In the genomic region with DNA sequence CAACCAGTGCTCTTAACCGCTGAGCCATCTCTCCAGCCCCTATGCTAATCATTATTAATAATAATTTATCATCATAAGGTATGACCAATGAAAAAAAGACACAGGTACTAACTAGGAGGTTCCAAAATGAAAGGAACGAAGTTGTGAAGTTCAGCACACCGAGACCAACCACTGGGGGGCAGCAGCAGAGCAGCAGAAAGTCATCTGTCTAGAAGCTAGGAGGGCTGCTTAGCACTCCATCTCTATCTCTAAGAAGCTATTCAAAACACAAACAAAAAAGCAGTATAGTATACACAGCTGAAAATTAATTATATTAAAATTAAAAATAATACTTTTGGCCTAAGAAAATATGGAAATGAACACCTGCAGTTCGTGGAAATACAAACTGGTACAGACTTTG, we compare ENCODE assay signal across 9 mouse cellular contexts. TPM values are rescaled to one million over a fixed set of nuclear protein-coding genes. Genes with fewer than 3 reads are reported as not detected.
DNase-seq lines count a peak whose midpoint lies in the region; ATAC-seq and TF ChIP-seq lines count a peak whose summit lies in the region.
"Had no signal": no experiment of that assay in that cellular context is flagged by ENCODE, and none has a peak within 500 bp of the region (broad histone marks: within the 10 kb centered on the region; RNA-seq: fewer than 3 reads in every experiment).

No protein-coding gene starts in this region.

- 59% methylated on average over 4 of the region's 4 CpGs for WGBS in forebrain, embryonic 11.5 days
- WGBS in forebrain, embryonic 12.5 days: 66% methylated on average over 4 of the region's 4 CpGs
- 57% methylated on average over 4 of the region's 4 CpGs for WGBS in forebrain, embryonic 16.5 days
- 43% methylated on average over 4 of the region's 4 CpGs for WGBS in spleen, adult 2 months

- H3K27me3 ChIP-seq in forebrain, embryonic 11.5 days (ENCODE audit: control insufficient read depth, insufficient read depth, low read length): no peaks in the 10 kb centered on the region
- H3K27me3 ChIP-seq in forebrain, embryonic 12.5 days: no peaks in the 10 kb centered on the region
- H3K27me3 ChIP-seq in forebrain, embryonic 16.5 days (replicated peaks; ENCODE audit: control insufficient read depth, insufficient read depth, low read length): no peaks in the 10 kb centered on the region
- H3K27me3 ChIP-seq in spleen, adult 2 months (ENCODE audit: control insufficient read depth, insufficient read depth, low read length): no peaks in the 10 kb centered on the region
- H3K27me3 ChIP-seq: megakaryocyte, embryonic 14.5 days had no signal

- TF ChIP-seq POLR2A in brain, embryonic 14.5 days (IDR thresholded peaks at IDR 0.05; ENCODE audit: borderline replicate concordance, extremely low read depth, insufficient read depth, insufficient read length, poor library complexity, severe bottlenecking): no peak
- TF ChIP-seq POLR2A in spleen, adult 2 months (IDR thresholded peaks at IDR 0.05; ENCODE audit: low read depth, low read length): no peak

- H3K27ac ChIP-seq in forebrain, embryonic 11.5 days (ENCODE audit: low read depth, low read length): no peak overlapping the region
- H3K27ac ChIP-seq in forebrain, embryonic 12.5 days: no peak overlapping the region
- no peak overlapping the region for H3K27ac ChIP-seq in forebrain, embryonic 16.5 days (ENCODE audit: low read length)
- H3K27ac ChIP-seq in spleen, adult 2 months (ENCODE audit: insufficient read depth, low read length): no peak overlapping the region

- H3K4me3 ChIP-seq in forebrain, embryonic 11.5 days (ENCODE audit: low read depth, low read length): no peak overlapping the region
- H3K4me3 ChIP-seq in forebrain, embryonic 12.5 days (replicated peaks): no peak overlapping the region
- H3K4me3 ChIP-seq in forebrain, embryonic 16.5 days (replicated peaks; ENCODE audit: low read length): no peak overlapping the region
- H3K4me3 ChIP-seq in spleen, adult 2 months (ENCODE audit: extremely low read depth, insufficient read depth, insufficient read length): no peak overlapping the region

- H3K4me1 ChIP-seq in forebrain, embryonic 11.5 days (replicated peaks; ENCODE audit: control insufficient read depth, insufficient read depth, low read length): no peaks in the 10 kb centered on the region
- peaks cover 3% of the 10 kb centered on the region; the same call in 1 of the 2 replicates for H3K4me1 ChIP-seq in forebrain, embryonic 12.5 days
- peaks cover 6% of the 10 kb centered on the region; the same call in 1 of the 2 replicates for H3K4me1 ChIP-seq in forebrain, embryonic 16.5 days (replicated peaks; ENCODE audit: control insufficient read depth, insufficient read depth, low read length)
- peaks cover 5% of the 10 kb centered on the region; the same call in 1 of the 2 replicates for H3K4me1 ChIP-seq in spleen, adult 2 months (ENCODE audit: control insufficient read depth, insufficient read depth, insufficient read length)

- H3K36me3 ChIP-seq in forebrain, embryonic 11.5 days (ENCODE audit: control insufficient read depth, insufficient read depth, low read length): peaks cover 6% of the 10 kb centered on the region; the same call in 1 of the 2 replicates
- H3K36me3 ChIP-seq in forebrain, embryonic 12.5 days (replicated peaks): peaks cover 83% of the 10 kb centered on the region
- peaks cover 9% of the 10 kb centered on the region for H3K36me3 ChIP-seq in forebrain, embryonic 16.5 days (ENCODE audit: control insufficient read depth, insufficient read depth)
- H3K36me3 ChIP-seq in spleen, adult 2 months (ENCODE audit: control insufficient read depth, insufficient read depth, low read length): peaks cover 23% of the 10 kb centered on the region

- H3K4me2 ChIP-seq in forebrain, embryonic 11.5 days (ENCODE audit: low read depth, low read length, severe bottlenecking): no peak overlapping the region
- H3K4me2 ChIP-seq in forebrain, embryonic 12.5 days: no peak overlapping the region
- no peak overlapping the region for H3K4me2 ChIP-seq in forebrain, embryonic 16.5 days (ENCODE audit: low read length)

- ATAC-seq in forebrain, embryonic 11.5 days (replicated peaks; ENCODE audit: low FRiP score): no peak
- no peak for ATAC-seq in forebrain, embryonic 12.5 days (ENCODE audit: low FRiP score)
- ATAC-seq in forebrain, embryonic 16.5 days: peak; percentile 72
- ATAC-seq in megakaryocyte, adult 5-6 weeks (ENCODE audit: poor library complexity, severe bottlenecking): peak; percentile 78

- no peak overlapping the region for H3K9ac ChIP-seq in forebrain, embryonic 11.5 days (ENCODE audit: low read length)
- no peak overlapping the region for H3K9ac ChIP-seq in forebrain, embryonic 12.5 days
- no peak overlapping the region for H3K9ac ChIP-seq in forebrain, embryonic 16.5 days (replicated peaks; ENCODE audit: low read depth, low read length)

- TF ChIP-seq CTCF in brain, embryonic 14.5 days (IDR thresholded peaks at IDR 0.05; ENCODE audit: borderline replicate concordance, extremely low read depth, insufficient read depth, insufficient read length): peak; percentile 91
- TF ChIP-seq CTCF in spleen, adult 2 months (IDR thresholded peaks at IDR 0.05; ENCODE audit: extremely low read depth, insufficient read depth, insufficient read length, insufficient replicate concordance): peak; percentile 84; the same call in 1 of the 2 replicates

- H3K9me3 ChIP-seq in forebrain, embryonic 11.5 days (ENCODE audit: control insufficient read depth, low read length): no peaks in the 10 kb centered on the region
- no peaks in the 10 kb centered on the region for H3K9me3 ChIP-seq in forebrain, embryonic 12.5 days
- H3K9me3 ChIP-seq in forebrain, embryonic 16.5 days (ENCODE audit: control insufficient read depth, low read length): no peaks in the 10 kb centered on the region
- H3K9me3 ChIP-seq: megakaryocyte, embryonic 14.5 days had no signal

- peak; percentile 77 for DNase-seq in forebrain, embryonic 11.5 days (ENCODE audit: low spot score)
- peak; percentile 88 for DNase-seq in brain, embryonic 14.5 days (ENCODE audit: low read depth)
- peak; percentile 85 for DNase-seq in induced T-regulatory cell, adult 2 months (ENCODE audit: low read depth)
- peak; percentile 82 to 85 for DNase-seq in left cerebral cortex, adult 18-20 months (ENCODE audit: low spot score in 2 of 2)
- DNase-seq in spleen, adult 2 months (ENCODE audit: low read depth in 1 of 2, low spot score in 2 of 2): peak; percentile 63 to 82

RNA-seq across cellular contexts. Expression of gene Clic4, which starts 53.0 kb away (rescaled TPM):
- 194 and 195 TPM in 2 replicates for polyA plus RNA-seq in forebrain, embryonic 11.5 days (2014; fragmentation: Nextera tagmentation; extraction: Ambion mirVana)
- 205 and 221 TPM in 2 replicates for polyA plus RNA-seq in forebrain, embryonic 12.5 days (2016; fragmentation: Nextera tagmentation; extraction: Ambion mirVana)
- 61.3 and 62.3 TPM in 2 replicates for polyA plus RNA-seq in brain, embryonic 14.5 days (2012; rRNA removed)
- polyA plus RNA-seq in forebrain, embryonic 16.5 days (2015; fragmentation: Nextera tagmentation; extraction: Ambion mirVana): 97.8 and 125 TPM in 2 replicates
- 10 to 100 TPM; 30.2 to 35.7 TPM for total RNA-seq in left cerebral cortex, adult 18-20 months (2021)
- 28.4 and 29.7 TPM in 2 replicates for total RNA-seq in megakaryocyte, adult 5-6 weeks (2015)
- 32.3 and 39.2 TPM in 2 replicates for total RNA-seq in megakaryocyte, adult 5-6 weeks (2017)
- polyA plus RNA-seq in spleen, adult 2 months (2012; rRNA removed): 34.7 and 40.8 TPM in 2 replicates

Comparison
In these comparisons a context has a peak if more than half of its experiments do, and no peak if none do; other contexts are left out.
1. ATAC-seq: peak in forebrain, embryonic 16.5 days (single experiment) and megakaryocyte, adult 5-6 weeks (single experiment); none in forebrain, embryonic 11.5 days (single experiment) and forebrain, embryonic 12.5 days (single experiment).
2. Peak in every context shown above with its lines, with median percentiles within 50 percentile points of each other: DNase-seq.